Mouse (Mus musculus) liver, embryonic 15.5 days (tissue): ENCODE results near the gene E4f1. TPM values are rescaled to one million over a fixed set of nuclear protein-coding genes. Genes with fewer than 3 reads are reported as not detected.

Experiments used
- ATAC-seq: fragments of 200-750 bp; cut with Nextera tagmentation; 2 replicates; pipeline ENCODE4 v1.8.0; 2017; ENCODE audit warnings: moderate number of reproducible peaks, mild to moderate bottlenecking, moderate library complexity; ENCODE audit not compliant: insufficient read depth
- H3K27ac ChIP-seq: fragments of 300-500 bp; sonication (generic); replicated peaks from 2 replicates; pipeline ENCODE4 v1.5.1; 2015; ENCODE audit warnings: mild to moderate bottlenecking, inconsistent platforms
- H3K27me3 ChIP-seq: fragments of 300-500 bp; sonication (generic); 2 replicates; pipeline ENCODE4 v1.6.1; 2015; ENCODE audit warnings: mild to moderate bottlenecking, inconsistent platforms
- H3K36me3 ChIP-seq: fragments of 300-500 bp; sonication (generic); replicated peaks from 2 replicates; pipeline ENCODE4 v1.6.1; 2015; ENCODE audit warnings: moderate library complexity, mild to moderate bottlenecking, inconsistent platforms
- H3K4me1 ChIP-seq: fragments of 300-500 bp; sonication (generic); replicated peaks from 2 replicates; pipeline ENCODE4 v1.6.1; 2015; ENCODE audit warnings: inconsistent platforms
- H3K4me2 ChIP-seq: fragments of 300-500 bp; sonication (generic); 2 replicates; pipeline ENCODE4 v1.6.1; 2015; ENCODE audit warnings: moderate library complexity, mild to moderate bottlenecking, inconsistent platforms
- H3K4me3 ChIP-seq: fragments of 300-500 bp; sonication (generic); replicated peaks from 2 replicates; pipeline ENCODE4 v1.5.1; 2015; ENCODE audit warnings: mild to moderate bottlenecking, inconsistent platforms
- H3K9ac ChIP-seq: fragments of 300-500 bp; sonication (generic); 2 replicates; pipeline ENCODE4 v1.6.1; 2015; ENCODE audit warnings: moderate library complexity, mild to moderate bottlenecking, inconsistent platforms
- H3K9me3 ChIP-seq: fragments of 300-500 bp; sonication (generic); replicated peaks from 2 replicates; pipeline ENCODE4 v1.6.1; 2016; ENCODE audit warnings: inconsistent platforms
- WGBS: fragments of 180-500 bp; shearing (Covaris S2); methylation state at CpG from one replicate; pipeline ENCODE4 v1.1.7; 2015; ENCODE audit warnings: mixed read lengths; ENCODE audit not compliant: insufficient replicate concordance; 5-methylcytosine and 5-hydroxymethylcytosine counted together
- polyA plus RNA-seq: library from polyadenylated mRNA; unstranded; fragments of >200 nt; fragmentation: Nextera tagmentation; extraction: Ambion mirVana; gene quantifications from 2 replicates; pipeline ENCODE4 v1.2.1, GENCODE M21; 2015

E4f1 gene
- polyA plus RNA-seq, 1 experiment from 2014 or later: 11.5 TPM

DNA sequence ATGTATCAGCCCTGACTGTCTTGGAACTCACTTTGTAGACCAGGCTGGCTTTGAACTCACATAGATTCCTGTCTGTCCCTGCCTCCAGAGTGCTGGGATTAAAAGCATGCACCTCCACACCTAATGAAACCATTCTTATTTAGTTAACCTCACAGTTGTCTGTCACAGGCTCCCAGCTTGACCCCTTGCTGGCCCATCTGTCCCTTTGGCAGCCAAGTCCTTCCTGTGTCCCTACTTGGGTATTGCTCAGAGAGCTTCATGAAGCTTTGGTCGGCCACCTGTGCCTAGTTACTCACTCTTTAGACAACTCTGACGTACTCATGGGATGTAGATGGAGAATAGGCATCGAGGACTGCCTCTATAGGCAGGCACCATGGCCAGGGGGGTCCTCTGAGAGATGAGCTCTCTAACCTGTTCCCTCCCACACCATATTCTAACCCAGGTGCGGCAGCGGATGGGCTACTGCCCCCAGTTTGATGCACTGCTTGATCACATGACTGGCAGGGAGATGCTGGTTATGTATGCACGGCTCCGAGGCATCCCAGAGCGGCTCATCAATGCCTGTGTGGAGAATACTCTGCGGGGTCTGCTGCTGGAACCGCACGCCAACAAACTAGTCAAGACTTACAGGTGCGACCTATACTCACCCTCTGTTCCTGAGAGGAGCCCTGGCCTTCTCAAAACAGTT is 62.9 kb downstream of the E4f1 start:
- Histone ChIP-seq H3K27ac (no peak overlapping the region), H3K27me3 (no peaks in the 10 kb centered on the region), H3K9me3 (no peaks in the 10 kb centered on the region), H3K36me3 (peaks cover 97% of the 10 kb centered on the region), H3K4me1 (no peaks in the 10 kb centered on the region), H3K9ac (no peak overlapping the region), H3K4me3 (no peak overlapping the region), H3K4me2 (no peak overlapping the region)
- no peak for ATAC-seq
- WGBS: 80% methylated on average over 12 of the region's 12 CpGs

DNA sequence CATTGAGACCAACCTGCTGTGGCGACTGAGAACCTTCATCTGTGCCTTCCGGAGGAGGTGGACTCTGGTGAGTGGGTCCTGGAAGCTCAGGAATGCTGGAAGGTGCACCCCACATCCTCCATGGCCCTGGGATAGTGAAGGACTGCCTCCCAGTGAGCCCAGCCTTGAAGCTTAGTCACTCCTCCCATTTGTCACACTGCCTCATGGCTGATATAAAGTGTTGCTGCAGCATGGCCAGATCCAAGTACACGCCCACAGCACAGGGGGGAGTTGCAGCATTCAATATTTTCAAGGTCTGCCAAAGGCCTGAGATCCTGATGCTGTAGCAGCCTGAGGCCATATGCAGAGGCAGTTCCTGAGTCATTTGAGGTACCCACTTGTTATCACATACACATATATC is 67.7 kb downstream of the E4f1 start:
- no peaks in the 10 kb centered on the region for H3K4me1 ChIP-seq
- no peak for ATAC-seq
- no peak overlapping the region for H3K27ac ChIP-seq
- H3K4me2 ChIP-seq: no peak overlapping the region
- H3K9ac ChIP-seq: no peak overlapping the region
- H3K9me3 ChIP-seq: no peaks in the 10 kb centered on the region
- no peaks in the 10 kb centered on the region for H3K27me3 ChIP-seq
- WGBS: 61% methylated on average over 3 of the region's 3 CpGs
- H3K36me3 ChIP-seq: peaks cover 97% of the 10 kb centered on the region
- H3K4me3 ChIP-seq: no peak overlapping the region

DNA sequence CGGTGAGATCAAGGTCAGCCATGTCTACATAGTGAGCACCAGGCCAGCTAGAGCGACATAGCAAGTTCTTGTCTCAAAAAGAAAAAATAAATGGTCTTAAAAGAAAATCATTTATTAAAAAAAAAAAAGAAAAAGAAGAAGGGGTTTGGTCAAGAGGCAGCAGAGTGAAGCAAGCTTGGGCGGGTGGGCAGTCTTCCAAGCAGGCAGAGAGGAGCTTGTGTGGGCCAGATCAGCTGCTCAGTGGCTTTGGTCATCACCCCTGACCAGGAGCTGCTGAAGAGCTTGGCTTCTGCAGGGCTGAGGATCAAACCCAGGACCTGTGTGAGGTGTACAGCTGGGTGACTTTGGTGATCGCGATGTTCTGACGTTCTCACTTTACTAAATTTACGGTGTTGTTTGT is 75.7 kb downstream of the E4f1 start:
- H3K9ac ChIP-seq: no peak overlapping the region
- H3K4me2 ChIP-seq: no peak overlapping the region
- no peaks in the 10 kb centered on the region for H3K9me3 ChIP-seq
- peaks cover 89% of the 10 kb centered on the region for H3K36me3 ChIP-seq
- no peak overlapping the region for H3K4me3 ChIP-seq
- H3K4me1 ChIP-seq: no peaks in the 10 kb centered on the region
- no peaks in the 10 kb centered on the region for H3K27me3 ChIP-seq
- no peak for ATAC-seq
- 83% methylated on average over 7 of the region's 7 CpGs for WGBS
- no peak overlapping the region for H3K27ac ChIP-seq

Other genes starting within 250 kb of the E4f1 start
- 8.2 and 9.6 TPM in 2 replicates for gene Tedc2, start 249.5 kb downstream of the E4f1 start, polyA plus RNA-seq
- gene Ccnf, start 218.8 kb downstream of the E4f1 start, polyA plus RNA-seq: 71.5 and 75.6 TPM in 2 replicates
- not detected in 2 replicates for gene Abca17, start 119.2 kb downstream of the E4f1 start, polyA plus RNA-seq
- gene Abca3, start 118.4 kb downstream of the E4f1 start, polyA plus RNA-seq: 14.1 and 14.8 TPM in 2 replicates
- gene Rnps1, start 55.7 kb downstream of the E4f1 start, polyA plus RNA-seq: 109 and 113 TPM in 2 replicates
- gene Eci1, start 43.7 kb downstream of the E4f1 start, polyA plus RNA-seq: 81.2 and 92.2 TPM in 2 replicates
- 0.39 and 0.41 TPM in 2 replicates for gene Dnase1l2, start 27.2 kb downstream of the E4f1 start, polyA plus RNA-seq
- 60.5 and 61.2 TPM in 2 replicates for gene Pgp, start 79 bp upstream of the E4f1 start, polyA plus RNA-seq
- 0.13 TPM in 1 of 2 replicates, not detected in the other for gene Bricd5, start 3.6 kb upstream of the E4f1 start, polyA plus RNA-seq
- gene Mlst8, start 8.8 kb upstream of the E4f1 start, polyA plus RNA-seq: 12.0 and 13.6 TPM in 2 replicates
- gene Caskin1, start 18.3 kb upstream of the E4f1 start, polyA plus RNA-seq: 0.05 and 0.09 TPM in 2 replicates
- 32.9 and 35.2 TPM in 2 replicates for gene Traf7, start 57.6 kb upstream of the E4f1 start, polyA plus RNA-seq
- 0.64 and 0.74 TPM in 2 replicates for gene Rab26, start 63.9 kb upstream of the E4f1 start, polyA plus RNA-seq
- gene Pkd1, start 79.5 kb upstream of the E4f1 start, polyA plus RNA-seq: 2.6 and 3.0 TPM in 2 replicates
- 18.8 and 21.4 TPM in 2 replicates for gene Tsc2, start 162.3 kb upstream of the E4f1 start, polyA plus RNA-seq
- 5.8 and 6.4 TPM in 2 replicates for gene Nthl1, start 162.4 kb upstream of the E4f1 start, polyA plus RNA-seq
- 10.8 and 13.8 TPM in 2 replicates for gene Slc9a3r2, start 180.0 kb upstream of the E4f1 start, polyA plus RNA-seq
- gene Npw, start 188.1 kb upstream of the E4f1 start, polyA plus RNA-seq: 0.30 TPM in 1 of 2 replicates, not detected in the other
- 9.9 and 12.5 TPM in 2 replicates for gene Zfp598, start 199.4 kb upstream of the E4f1 start, polyA plus RNA-seq
- gene Syngr3, start 219.6 kb upstream of the E4f1 start, polyA plus RNA-seq: 0.07 and 0.16 TPM in 2 replicates
- gene Gfer, start 225.8 kb upstream of the E4f1 start, polyA plus RNA-seq: 22.8 and 25.2 TPM in 2 replicates
- gene Noxo1, start 225.9 kb upstream of the E4f1 start, polyA plus RNA-seq: 0.14 and 0.16 TPM in 2 replicates
- 35.0 and 40.6 TPM in 2 replicates for gene Tbl3, start 237.3 kb upstream of the E4f1 start, polyA plus RNA-seq
- not detected in 2 replicates for gene Rnf151, start 247.8 kb upstream of the E4f1 start, polyA plus RNA-seq
- 1,043 and 1,068 TPM in 2 replicates for gene Rps2, start 247.8 kb upstream of the E4f1 start, polyA plus RNA-seq